Mouse (Mus musculus): Measurements from ENCODE around the gene Prex1.

DNA sequence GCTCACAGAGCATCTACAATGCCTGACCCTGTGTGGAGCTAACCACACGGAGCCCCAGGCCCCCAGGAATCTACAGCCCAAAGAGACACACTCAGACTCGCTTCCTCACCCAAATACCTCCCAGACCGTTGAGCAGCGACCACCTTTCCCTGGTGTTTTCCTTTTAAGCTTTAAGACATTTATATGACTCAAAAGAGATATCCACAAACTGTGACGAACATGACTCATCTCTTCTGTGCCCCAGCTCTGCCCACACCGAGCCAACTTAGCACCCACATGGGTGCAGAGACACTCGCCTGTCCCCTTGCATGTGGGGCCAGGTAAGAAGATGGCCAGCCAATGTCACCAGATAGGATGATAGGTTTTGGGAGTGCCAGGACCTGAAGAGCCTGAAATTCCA lies 66.4 kb downstream of the Prex1 start:
- TF ChIP-seq CTCF (IDR thresholded peaks at IDR 0.05; ENCODE audit: low read depth) (no peak), EP300 (IDR thresholded peaks at IDR 0.05; ENCODE audit: low read depth) (no peak)
